Mouse (Mus musculus): ENCODE data around the gene Hipk4. TPM values are rescaled to one million over a fixed set of nuclear protein-coding genes. Genes with fewer than 3 reads are reported as not detected.

The Hipk4 gene
- polyA plus RNA-seq, 1 experiment from 2014 or later = 0.23 TPM

- peak overlapping the region; percentile 86 for H3K27ac ChIP-seq
- peaks cover 29% of the 10 kb centered on the region for H3K4me1 ChIP-seq
- H3K27me3 ChIP-seq (replicated peaks) = no peaks in the 10 kb centered on the region
- H3K4me3 ChIP-seq = peak overlapping the region; percentile 24
- H3K9ac ChIP-seq = peak overlapping the region; percentile 62
- H3K9me3 ChIP-seq (replicated peaks) = no peaks in the 10 kb centered on the region
- peaks cover 7% of the 10 kb centered on the region; the same call in 1 of the 2 replicates for H3K36me3 ChIP-seq
- peak; percentile 98 for ATAC-seq
- 17% methylated on average over 10 of the region's 10 CpGs for WGBS (ENCODE audit: insufficient replicate concordance)
- H3K4me2 ChIP-seq = peak overlapping the region; percentile 67
Observed at GRCm38 (mm10) chr7:27526039-27526827, 3.2 kb downstream of the Hipk4 start.

- Histone ChIP-seq H3K36me3 (peaks cover 33% of the 10 kb centered on the region), H3K4me1 (peaks cover 37% of the 10 kb centered on the region), H3K27me3 (replicated peaks) (no peaks in the 10 kb centered on the region), H3K4me3 (no peak overlapping the region), H3K9ac (no peak overlapping the region), H3K9me3 (replicated peaks) (no peaks in the 10 kb centered on the region), H3K27ac (no peak overlapping the region), H3K4me2 (no peak overlapping the region)
- WGBS (ENCODE audit: insufficient replicate concordance) = 84% methylated on average over 21 of the region's 21 CpGs
- ATAC-seq = no peak
Observed at GRCm38 (mm10) chr7:27529070-27529469, 6.0 kb downstream of the Hipk4 start.

- H3K27ac ChIP-seq = peak overlapping the region; percentile 55
- 73% methylated on average over 3 of the region's 3 CpGs for WGBS (ENCODE audit: insufficient replicate concordance)
- H3K36me3 ChIP-seq = peaks cover 43% of the 10 kb centered on the region
- no peaks in the 10 kb centered on the region for H3K27me3 ChIP-seq (replicated peaks)
- H3K4me3 ChIP-seq = no peak overlapping the region
- H3K9ac ChIP-seq = no peak overlapping the region
- H3K9me3 ChIP-seq (replicated peaks) = no peaks in the 10 kb centered on the region
- H3K4me2 ChIP-seq = no peak overlapping the region
- ATAC-seq = no peak
- H3K4me1 ChIP-seq = peaks cover 46% of the 10 kb centered on the region
Observed at GRCm38 (mm10) chr7:27530937-27531336, 7.9 kb downstream of the Hipk4 start.

DNA sequence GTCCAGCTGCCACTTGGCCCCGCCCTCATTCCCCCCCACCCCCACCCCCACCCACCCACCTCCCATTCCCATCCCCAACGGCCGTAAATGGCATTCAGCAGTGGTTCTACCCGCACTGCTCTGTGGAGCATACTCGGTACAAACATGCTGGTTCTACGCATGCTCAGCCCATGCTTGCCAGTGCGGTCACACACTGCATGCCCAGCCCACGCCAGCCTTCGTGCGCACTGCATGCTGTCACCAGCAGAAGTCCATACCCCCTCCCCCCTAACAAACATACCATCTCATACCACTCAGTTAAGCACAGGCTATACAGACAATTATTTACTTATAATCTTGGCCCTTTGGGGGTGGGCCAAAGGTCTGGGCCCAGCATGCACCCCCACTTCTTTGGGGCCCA lies 8.6 kb downstream of the Hipk4 start:
- Histone ChIP-seq H3K27me3 (replicated peaks) (no peaks in the 10 kb centered on the region), H3K9ac (no peak overlapping the region), H3K36me3 (peaks cover 50% of the 10 kb centered on the region), H3K4me1 (peaks cover 46% of the 10 kb centered on the region), H3K4me3 (no peak overlapping the region), H3K9me3 (replicated peaks) (no peaks in the 10 kb centered on the region), H3K4me2 (no peak overlapping the region), H3K27ac (peak overlapping the region; percentile 55; the same call in 1 of the 2 replicates)
- ATAC-seq = no peak
- WGBS (ENCODE audit: insufficient replicate concordance) = 81% methylated on average over 10 of the region's 10 CpGs

DNA sequence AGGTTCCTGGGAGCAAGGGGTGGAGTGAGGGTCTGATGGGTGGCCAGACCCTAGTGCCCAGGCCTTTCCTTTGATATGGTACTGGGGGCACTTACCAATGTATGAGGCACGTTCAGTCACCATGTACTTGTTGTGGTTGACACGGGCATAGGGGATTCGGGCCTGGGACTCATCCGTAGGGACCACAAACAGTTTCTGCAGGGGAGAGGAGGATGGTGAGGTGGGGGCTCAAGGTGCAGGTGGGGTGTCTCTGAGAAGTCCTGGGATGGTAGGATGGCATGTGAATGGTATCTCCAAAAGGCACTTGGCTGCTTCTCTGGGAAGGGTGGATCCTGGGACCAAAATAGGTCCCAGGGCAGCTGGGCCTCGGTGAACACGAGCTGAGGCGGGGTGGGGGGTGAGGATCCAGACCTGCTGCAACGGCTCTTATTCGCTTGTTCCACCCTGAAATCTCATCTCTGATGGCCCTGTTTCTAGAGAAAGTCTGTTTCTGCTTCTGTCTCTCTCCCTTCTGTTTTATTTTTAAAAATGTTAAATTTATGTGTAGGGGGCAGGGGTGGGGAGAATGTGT lies 9.5 kb downstream of the Hipk4 start:
- no peak for ATAC-seq

GRCm38 (mm10) chr7:27535386-27535785 lies 12.3 kb downstream of the Hipk4 start:
- Histone ChIP-seq H3K9ac (peak overlapping the region; percentile 63), H3K27me3 (replicated peaks) (no peaks in the 10 kb centered on the region), H3K27ac (peak overlapping the region; percentile 91), H3K4me2 (peak overlapping the region; percentile 71), H3K9me3 (replicated peaks) (no peaks in the 10 kb centered on the region), H3K36me3 (peaks cover 78% of the 10 kb centered on the region), H3K4me3 (peak overlapping the region; percentile 42), H3K4me1 (peaks cover 80% of the 10 kb centered on the region)
- WGBS (ENCODE audit: insufficient replicate concordance) = 16% methylated on average over 2 of the region's 2 CpGs
- peak; percentile 84 for ATAC-seq

More for the DNA sequence above, 9.5 kb downstream of the Hipk4 start:
- Histone ChIP-seq H3K4me1 (peaks cover 51% of the 10 kb centered on the region), H3K4me2 (no peak overlapping the region), H3K9ac (no peak overlapping the region; the same call in 1 of the 2 replicates), H3K27me3 (replicated peaks) (no peaks in the 10 kb centered on the region), H3K9me3 (replicated peaks) (no peaks in the 10 kb centered on the region), H3K27ac (no peak overlapping the region), H3K36me3 (peaks cover 59% of the 10 kb centered on the region), H3K4me3 (no peak overlapping the region)
- 88% methylated on average over 9 of the region's 9 CpGs for WGBS (ENCODE audit: insufficient replicate concordance)

DNA sequence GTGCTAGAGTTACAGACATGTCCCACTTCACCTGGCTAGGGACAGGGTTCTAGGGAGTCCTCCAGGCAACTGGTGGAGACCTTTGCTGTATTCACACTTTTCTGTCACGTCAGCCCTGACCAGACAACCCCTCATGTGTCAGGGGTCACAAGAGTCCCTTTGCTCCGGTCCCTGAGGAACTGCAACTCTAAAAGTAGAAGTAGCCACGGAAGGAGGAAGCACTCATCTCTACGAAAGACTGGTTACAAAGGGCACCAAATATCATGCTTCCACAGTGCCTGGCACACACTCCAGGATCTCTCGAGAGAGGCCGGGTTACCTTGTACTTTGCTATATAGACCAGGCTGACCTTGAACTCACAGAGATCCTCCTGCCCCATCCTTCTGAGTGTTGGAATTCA lies 13.6 kb downstream of the Hipk4 start:
- Histone ChIP-seq H3K4me1 (peaks cover 88% of the 10 kb centered on the region), H3K4me3 (no peak overlapping the region), H3K9ac (no peak overlapping the region), H3K4me2 (peak overlapping the region; percentile 71; the same call in 1 of the 2 replicates), H3K36me3 (peaks cover 69% of the 10 kb centered on the region), H3K9me3 (replicated peaks) (no peaks in the 10 kb centered on the region), H3K27ac (peak overlapping the region; percentile 91), H3K27me3 (replicated peaks) (no peaks in the 10 kb centered on the region)
- 74% methylated on average over 6 of the region's 6 CpGs for WGBS (ENCODE audit: insufficient replicate concordance)
- no peak for ATAC-seq

DNA sequence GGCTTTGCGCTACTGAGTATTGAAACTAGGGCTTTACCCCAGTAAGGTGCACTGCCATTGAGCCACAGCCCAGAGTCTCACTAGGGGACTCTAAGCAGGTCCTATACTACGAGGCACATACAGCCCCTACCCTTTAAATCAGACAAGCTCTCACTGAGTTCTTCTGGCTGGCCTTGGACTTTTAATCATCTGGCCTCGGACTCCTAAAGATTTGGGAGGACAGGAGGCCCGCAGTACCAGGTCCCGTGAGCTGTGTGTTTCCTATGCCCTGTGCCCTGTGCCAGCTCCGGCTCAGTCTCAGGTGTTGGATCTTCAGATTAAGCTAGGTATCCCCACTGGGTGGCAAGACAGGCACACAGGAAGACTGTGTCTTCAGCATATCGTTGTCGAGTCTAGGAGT lies 14.9 kb downstream of the Hipk4 start:
- Histone ChIP-seq H3K4me2 (peak overlapping the region; percentile 31), H3K36me3 (peaks cover 55% of the 10 kb centered on the region), H3K27ac (peak overlapping the region; percentile 91), H3K4me1 (peaks cover 96% of the 10 kb centered on the region), H3K27me3 (replicated peaks) (no peaks in the 10 kb centered on the region), H3K4me3 (no peak overlapping the region), H3K9me3 (replicated peaks) (no peaks in the 10 kb centered on the region), H3K9ac (no peak overlapping the region)
- 86% methylated on average over 8 of the region's 8 CpGs for whole genome bisulfite sequencing (ENCODE audit: insufficient replicate concordance)
- ATAC-seq = no peak

GRCm38 (mm10) chr7:27538797-27539196 lies 15.7 kb downstream of the Hipk4 start:
- WGBS (ENCODE audit: insufficient replicate concordance) = 38% methylated on average over 2 of the region's 2 CpGs
- Histone ChIP-seq H3K9me3 (replicated peaks) (no peaks in the 10 kb centered on the region), H3K36me3 (peaks cover 47% of the 10 kb centered on the region), H3K4me1 (peaks cover 96% of the 10 kb centered on the region), H3K27me3 (replicated peaks) (no peaks in the 10 kb centered on the region), H3K4me3 (no peak overlapping the region), H3K27ac (peak overlapping the region; percentile 91), H3K4me2 (peak overlapping the region; percentile 87), H3K9ac (peak overlapping the region; percentile 47; the same call in 1 of the 2 replicates)
- ATAC-seq = peak; percentile 61

GRCm38 (mm10) chr7:27540521-27540920 lies 17.5 kb downstream of the Hipk4 start:
- peak; percentile 86 for ATAC-seq
- H3K36me3 ChIP-seq = peaks cover 38% of the 10 kb centered on the region
- peak overlapping the region; percentile 80 for H3K9ac ChIP-seq
- 38% methylated on average over 2 of the region's 2 CpGs for whole genome bisulfite sequencing (ENCODE audit: insufficient replicate concordance)
- H3K9me3 ChIP-seq (replicated peaks) = no peaks in the 10 kb centered on the region
- H3K27ac ChIP-seq = peak overlapping the region; percentile 91
- peaks cover 92% of the 10 kb centered on the region for H3K4me1 ChIP-seq
- peak overlapping the region; percentile 87 for H3K4me2 ChIP-seq
- H3K4me3 ChIP-seq = peak overlapping the region; percentile 65
- H3K27me3 ChIP-seq (replicated peaks) = no peaks in the 10 kb centered on the region

- Histone ChIP-seq H3K9me3 (replicated peaks) (no peaks in the 10 kb centered on the region), H3K4me1 (peaks cover 88% of the 10 kb centered on the region), H3K9ac (peak overlapping the region; percentile 80), H3K36me3 (peaks cover 37% of the 10 kb centered on the region), H3K27me3 (replicated peaks) (no peaks in the 10 kb centered on the region), H3K4me3 (peak overlapping the region; percentile 65), H3K27ac (peak overlapping the region; percentile 91), H3K4me2 (peak overlapping the region; percentile 87)
- 73% methylated on average over 6 of the region's 6 CpGs for WGBS (ENCODE audit: insufficient replicate concordance)
- ATAC-seq = no peak
Observed at GRCm38 (mm10) chr7:27540935-27541334, 17.9 kb downstream of the Hipk4 start.

GRCm38 (mm10) chr7:27541431-27541830 lies 18.4 kb downstream of the Hipk4 start:
- Histone ChIP-seq H3K4me3 (peak overlapping the region; percentile 65), H3K36me3 (peaks cover 32% of the 10 kb centered on the region), H3K9me3 (replicated peaks) (no peaks in the 10 kb centered on the region), H3K4me1 (peaks cover 83% of the 10 kb centered on the region), H3K27me3 (replicated peaks) (no peaks in the 10 kb centered on the region), H3K27ac (peak overlapping the region; percentile 91), H3K4me2 (peak overlapping the region; percentile 87), H3K9ac (peak overlapping the region; percentile 80)
- ATAC-seq = no peak
- WGBS (ENCODE audit: insufficient replicate concordance) = 73% methylated on average over 16 of the region's 16 CpGs

All from liver, embryonic 12.5 days (tissue).